Mouse (Mus musculus): ENCODE measurements at regions not wholly inside any gene's neighbourhood (a gene's known extent, or its start where the extent isn't known, plus 50 kb on each side); places are given as distances from the start of the nearest gene placed in this dataset.
"Not testable (repeated sequence)": the region's sequence is repeated elsewhere in the genome, so short reads cannot be mapped to it uniquely, and the experiment has no call there.

DNA sequence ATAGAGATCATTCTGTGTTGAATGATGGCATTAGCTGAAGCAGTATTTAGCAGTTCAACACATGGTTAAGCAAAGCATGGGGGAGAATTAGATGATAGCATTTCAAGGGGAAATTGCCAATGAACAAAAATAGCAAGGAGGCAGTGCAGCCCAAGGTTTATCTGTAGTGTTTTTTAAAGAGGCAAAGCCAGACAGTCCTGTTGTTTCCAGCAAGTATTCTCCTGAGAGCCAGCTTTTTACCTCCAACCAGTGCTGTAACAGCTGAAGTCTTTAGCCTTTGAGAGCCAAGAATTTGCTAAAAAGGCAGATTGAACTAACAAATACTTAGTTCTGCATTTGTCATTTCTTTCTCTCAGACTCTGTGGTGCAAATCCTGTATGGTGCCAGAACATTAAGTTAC is 305.1 kb upstream of the Arx start:
- no peak for DNase-seq

DNA sequence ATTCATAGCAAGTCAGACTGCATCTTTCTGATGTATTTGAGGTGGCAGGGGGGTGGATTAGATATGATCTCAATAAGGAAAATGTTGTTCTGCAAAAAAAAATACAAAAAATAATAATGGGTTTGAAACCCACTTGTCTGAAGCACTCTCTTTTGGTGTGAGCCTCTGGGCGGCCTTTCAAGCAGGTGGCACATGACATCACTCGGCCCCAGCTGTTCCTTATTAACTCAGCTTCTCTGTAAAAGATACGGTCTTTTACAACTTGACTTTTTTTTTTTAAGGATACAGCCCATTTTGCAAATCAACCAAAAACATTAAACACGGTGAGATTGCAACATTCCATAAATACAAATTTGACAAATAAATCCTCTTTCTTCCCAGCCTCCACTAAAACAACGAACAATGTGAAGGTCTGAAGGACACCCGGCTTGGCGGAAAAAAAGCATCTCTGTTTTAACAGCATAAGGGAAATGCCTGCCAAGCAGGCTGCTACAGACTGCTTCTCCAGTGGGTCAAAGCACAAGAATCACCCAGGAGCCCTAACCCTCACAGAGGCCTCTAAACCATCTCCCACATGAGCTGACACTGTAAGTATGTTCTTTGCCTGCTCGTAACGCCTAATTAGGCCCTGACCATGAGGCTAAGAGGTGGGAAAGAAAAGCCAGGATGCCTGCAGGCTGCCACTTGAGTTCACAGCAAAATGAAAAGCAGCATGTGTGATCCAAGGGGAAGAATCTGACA is 283.8 kb upstream of the Arx start:
- no peak for DNase-seq

DNA sequence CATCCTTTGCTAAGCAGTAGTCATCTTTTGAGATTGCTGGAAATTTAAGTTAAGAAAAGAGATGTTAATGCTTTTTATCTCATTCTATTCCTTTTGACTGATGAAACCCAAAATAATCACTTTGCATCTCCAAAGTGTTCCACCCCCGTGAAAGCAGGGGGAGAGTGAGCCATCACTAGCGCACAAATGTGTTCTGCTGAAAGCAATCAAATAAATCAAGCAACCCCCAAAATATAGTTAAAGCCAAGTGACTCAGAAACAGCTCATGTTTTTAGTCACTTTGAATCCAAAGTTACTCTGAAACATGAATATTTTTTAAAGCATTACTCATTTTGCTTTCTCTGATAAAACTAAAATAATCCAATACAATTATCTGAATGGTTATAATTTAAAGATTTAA is 279.6 kb upstream of the Arx start:
- DNase-seq, result no peak

DNA sequence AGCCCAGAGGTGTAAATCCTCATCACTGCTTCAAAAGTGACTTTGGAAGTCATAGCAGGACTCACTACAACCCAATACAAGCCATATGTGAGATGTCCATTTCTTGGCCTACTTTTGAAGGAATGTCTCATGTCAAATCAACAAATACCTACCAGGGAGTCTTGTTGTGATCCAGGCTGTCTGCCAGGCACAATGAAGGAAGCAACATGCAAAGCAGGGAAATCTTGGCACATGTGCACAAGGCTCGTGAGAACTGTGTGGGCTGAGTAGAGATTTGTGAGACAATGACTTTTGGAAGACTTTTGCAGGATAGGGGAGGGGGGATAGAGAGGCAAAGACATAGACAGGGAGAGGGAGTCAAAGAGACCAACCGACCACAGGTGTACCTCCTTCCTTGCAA is 274.7 kb upstream of the Arx start:
- DNase-seq, result no peak

DNA sequence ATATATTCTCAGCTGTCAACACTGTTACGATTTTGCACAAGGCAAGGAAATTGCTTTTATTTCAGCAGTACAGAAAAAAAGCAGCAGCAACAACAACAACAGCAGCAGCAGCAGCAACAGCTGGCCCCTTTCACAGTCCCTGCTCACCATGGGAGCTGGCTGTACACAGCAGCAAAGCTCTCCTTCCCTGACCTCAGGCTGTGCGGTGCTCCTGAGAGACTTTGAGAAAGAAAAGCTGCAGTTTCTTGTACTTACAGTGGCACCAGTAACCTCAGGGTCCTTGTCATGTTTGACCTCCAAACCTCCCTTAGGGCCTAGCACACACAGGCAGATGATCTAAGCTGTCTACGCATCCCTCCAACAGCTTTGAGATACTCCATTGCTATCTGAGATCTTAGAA is 269.9 kb upstream of the Arx start:
- DNase-seq, result no peak

DNA sequence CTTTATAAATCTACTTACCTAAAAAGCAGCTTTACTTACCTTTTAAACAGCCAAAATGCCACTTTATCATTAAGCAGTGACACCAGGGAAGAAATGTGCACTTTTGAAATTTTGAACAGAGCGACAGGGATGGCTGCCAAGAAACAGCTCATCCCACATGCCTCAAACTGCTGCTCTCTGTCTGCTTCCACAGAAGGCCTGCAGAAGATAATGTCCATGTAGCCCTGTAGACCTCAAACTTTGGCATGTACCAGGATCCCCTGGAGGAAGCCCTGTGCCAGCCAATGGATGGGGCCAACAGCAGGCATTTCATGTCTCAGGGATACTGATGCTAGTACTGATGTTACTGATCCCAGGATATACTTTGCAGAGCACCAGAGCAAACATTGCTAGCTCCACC is 245.1 kb upstream of the Arx start:
- no peak for DNase-seq

DNA sequence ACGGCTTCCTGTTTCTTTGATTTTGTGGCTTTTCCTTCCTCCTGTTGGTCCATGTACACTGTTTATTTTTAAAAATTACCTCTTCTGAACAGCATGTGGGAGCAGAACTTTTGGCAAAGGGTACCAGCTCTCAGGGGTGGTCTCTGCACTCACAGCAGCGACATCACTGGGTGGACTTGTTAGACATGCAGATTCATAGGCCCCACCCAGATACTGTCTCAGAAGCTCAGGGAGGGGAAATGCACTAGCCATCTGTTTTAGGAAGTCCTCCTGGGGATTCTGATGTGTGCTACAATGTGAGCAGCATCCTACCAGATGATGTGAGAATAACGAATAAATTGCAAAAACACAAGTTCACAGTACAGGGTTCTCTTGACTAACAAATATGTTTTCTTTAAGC is 243.5 kb upstream of the Arx start:
- DNase-seq, result no peak

DNA sequence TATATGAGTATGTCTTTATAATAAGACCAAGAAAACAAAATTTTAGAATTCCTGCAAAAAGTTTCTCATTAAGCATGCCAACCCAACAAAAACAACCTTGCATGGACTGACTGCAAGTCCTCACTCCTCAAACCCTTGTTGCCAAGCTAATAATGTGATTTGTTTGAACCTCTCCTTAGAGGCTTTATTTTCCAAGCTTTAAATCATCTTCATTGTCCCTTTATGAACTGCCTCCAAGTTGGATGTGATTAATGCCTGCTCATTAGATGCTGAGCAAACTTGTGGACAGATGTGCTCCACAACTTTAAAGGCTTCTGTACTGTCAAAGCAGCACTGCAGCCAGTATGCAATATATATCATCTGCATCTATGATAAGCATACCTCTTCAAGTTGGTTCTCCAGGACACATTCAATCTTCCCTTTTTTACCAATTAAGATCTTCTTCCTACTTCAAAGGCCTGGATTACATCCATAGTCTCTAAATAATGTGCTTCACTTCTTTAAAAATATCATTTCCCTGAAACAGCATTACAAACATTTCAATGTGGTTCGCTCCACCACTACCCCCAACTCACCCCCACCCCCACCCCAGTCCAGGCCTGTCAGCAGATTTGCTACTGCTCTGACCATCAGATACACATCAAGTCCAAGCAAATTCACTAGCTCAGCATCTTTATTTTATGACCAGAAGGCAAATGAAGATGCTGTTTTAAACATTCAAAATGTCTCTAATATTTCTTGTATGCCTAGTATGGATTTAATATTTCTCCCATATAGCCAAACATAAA is 237.1 kb upstream of the Arx start:
- DNase-seq, result no peak

DNA sequence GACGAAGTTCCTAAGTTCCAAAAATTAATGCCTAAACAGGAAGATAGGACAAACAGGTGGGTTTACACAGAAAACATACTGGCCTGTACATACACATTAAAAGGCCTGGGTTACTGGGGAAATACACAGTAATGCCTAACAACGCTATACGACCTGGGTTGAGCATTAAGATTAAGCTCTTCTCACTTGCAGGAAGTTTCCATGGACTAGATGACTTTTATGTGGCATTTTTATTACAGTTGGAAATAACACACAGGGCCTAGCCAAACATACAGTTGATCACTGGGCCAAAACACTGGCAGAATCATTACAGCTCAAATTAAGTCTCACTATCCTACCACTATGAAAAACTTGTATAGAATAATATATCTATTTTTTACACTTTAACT is 236.5 kb upstream of the Arx start:
- no peak for DNase-seq

DNA sequence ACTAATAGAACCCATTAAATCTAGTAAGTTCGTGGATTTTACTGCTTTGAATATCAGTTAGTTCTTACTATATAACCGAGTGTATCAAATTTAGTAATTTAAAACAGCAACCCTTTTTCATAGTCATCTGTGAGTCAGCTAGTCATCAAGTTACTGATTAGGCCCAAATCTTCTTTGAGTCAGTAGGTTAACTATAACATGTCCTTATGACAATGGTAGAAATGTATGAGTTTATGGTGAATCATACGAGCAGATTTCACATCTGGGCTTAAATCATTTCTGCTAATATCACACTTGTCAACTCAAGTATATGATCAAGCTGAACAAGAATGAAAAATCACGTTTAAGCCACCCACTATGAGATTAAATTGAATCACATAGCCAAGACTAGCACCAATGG is 226.7 kb upstream of the Arx start:
- no peak for DNase-seq

DNA sequence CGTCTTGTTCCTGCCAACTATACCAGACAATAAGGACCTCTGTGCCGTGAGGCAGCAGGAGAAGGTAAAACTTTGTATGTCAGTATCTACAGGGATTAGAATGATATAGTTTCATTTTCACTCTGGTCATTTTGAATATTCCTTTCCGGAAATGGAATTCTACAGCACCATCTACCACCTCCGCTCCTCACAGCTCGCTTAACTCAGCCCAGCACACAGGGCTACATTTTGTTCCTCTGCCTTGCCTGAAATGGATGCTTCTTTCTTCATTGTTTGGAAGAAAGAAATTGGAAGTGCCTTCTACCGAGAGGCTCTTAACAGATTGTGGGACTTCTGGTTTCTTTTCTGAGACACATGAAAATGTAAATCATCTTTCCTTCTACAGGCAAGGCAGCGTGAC is 217.4 kb upstream of the Arx start:
- no peak for DNase-seq

DNA sequence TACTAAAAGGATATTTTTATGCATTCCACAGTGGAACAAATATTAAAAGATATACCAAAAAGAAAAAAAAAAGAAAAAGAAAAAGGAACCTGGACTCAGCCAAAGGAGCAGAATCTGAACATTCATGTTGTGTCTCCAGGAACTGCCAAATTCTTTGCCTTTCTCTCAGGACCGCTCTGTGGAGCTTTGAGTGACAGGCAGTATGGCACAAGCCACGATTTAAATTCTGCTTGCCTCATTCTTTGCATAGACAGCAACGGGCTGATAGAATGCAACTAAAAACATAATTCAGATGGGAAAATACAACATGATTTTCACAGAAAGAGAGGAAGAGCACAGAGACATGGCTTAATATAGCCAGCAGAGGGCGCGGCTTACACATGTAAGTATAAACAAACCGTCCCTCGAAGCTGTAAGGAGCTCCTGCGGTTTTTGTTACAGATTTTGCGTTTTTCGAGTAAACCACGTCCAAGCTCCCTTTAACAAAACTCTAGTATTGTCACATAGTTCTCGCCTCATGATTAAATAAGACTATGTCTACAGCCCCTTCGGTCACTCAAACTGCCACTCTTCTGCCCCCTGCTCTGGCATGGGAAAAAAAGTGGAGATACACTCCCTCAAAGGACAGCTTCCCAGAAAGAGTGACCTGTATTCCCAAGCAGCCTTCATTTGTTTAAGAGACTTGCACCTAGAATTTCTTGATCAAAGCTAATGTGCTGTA is 216.5 kb upstream of the Arx start:
- peak; percentile 6 for DNase-seq

DNA sequence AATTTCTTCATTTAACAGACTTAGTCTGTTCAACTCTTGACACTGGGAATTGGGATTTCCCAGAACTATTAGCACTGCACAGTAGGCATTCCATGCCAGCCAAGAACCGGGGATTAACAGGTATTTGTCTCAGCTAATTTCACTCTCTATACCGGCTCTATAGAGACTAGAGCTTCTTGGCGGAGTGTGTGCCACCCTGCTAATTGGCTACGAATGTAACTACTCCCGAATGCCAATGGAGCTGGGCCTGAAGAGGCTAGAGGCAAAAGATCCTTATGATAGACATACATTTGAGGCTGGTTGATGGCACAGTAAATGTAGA is 216.0 kb upstream of the Arx start:
- DNase-seq, result no peak

DNA sequence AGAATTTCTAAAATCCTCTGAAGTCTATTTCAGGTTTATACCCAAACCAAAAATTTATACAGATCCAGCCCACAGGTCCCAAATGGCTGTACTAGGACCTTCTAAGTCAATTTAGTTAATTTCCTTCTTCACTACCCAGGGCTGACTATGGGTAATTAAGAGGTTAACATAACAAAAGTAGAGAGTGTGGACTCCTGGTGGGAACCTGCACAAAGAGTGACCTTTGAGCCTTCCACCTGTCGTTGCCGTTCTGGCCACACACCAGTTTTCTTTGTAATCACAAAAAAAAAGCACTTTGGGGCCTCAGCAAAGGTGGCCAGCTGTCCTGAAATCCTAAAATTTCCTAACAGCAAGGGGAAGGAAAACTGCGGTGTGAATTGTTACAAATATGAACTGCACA is 197.3 kb upstream of the Arx start:
- DNase-seq, result no peak

DNA sequence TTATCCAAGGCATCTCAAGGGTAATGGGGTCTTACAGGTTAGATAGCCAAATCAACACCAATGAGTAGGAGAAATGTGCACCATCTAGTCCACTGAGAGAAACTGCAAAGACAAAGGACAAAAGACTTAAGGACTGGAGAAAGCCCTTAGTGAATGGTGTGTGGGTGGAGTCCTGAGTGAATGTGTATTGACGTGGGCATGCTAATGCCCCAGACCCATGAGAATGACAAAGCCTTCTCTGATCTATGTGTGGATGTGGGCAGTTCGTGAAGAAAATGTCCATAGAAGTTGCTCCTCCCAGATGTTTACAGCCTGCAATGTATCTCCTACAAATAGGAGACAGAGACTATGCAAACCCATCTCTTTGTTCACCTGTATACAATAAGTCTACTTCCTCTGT is 188.7 kb upstream of the Arx start:
- no peak for DNase-seq

DNA sequence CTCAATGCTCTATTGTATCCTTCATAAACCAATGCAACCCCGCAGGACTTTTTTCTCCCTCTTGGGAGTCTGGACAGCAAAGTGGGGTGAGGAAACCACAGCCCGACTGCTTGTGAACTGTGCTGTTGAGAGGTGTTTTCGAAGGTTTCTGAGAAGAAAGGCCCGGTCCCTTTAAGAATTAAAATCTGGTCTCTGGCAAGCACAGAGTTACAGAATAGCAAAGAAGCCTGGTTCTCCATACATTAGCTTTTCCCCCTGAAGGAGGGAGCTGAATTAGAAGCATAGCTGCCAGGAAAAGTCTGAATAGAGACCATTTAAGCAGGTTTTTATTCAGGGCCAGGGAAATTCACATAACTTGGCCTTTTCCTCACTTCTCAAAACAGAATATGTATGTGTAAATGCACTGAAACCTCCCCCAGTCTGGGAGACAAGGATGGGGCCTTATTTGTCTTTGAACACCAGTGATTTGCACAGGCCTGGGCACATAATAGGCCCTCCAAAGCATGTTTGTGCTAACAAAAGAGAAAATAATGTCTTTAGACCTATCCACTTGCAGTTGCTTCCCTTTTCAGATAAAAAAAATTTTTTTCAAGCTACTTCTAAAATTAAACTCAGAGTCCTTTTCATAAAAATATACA is 178.2 kb upstream of the Arx start:
- no peak for DNase-seq

DNA sequence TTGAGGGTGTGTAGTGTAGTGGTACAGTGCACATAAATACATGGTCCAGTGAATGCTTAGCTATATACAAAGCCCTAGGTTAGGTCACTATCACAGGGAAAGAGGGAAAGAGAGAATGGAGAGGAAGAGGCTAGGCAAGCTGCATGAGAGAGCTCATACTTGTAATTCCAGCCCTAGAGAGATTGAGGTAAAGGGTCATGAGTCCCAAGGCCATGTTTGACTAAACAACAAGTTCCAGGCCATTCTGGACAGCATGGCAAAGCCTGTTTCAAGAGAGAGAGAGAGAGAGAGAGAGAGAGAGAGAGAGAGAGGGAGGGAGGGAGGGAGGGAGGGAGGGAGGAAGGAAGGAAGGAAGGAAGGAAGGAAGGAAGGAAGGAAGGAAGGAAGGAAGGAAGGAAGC is 131.9 kb upstream of the Arx start:
- not testable (repeated sequence) for DNase-seq

DNA sequence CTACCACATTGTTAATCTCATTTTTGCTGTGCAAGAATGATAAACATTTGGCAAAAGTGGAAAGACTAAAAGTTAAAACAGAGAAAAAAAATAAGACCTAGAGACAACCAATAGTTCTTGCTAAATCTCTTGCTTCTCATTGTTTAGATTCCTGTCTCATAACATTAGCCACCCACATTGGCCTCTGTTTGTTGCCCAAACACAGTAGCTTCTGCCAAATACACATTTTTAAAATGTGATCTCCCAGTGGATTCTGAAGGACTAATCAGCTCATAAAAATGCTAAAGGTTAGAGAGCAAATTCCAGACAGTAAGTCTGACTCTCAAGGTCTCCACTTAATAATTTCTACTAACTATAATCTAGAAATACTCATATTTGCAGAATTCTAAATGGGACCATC is 127.1 kb upstream of the Arx start:
- no peak for DNase-seq

DNA sequence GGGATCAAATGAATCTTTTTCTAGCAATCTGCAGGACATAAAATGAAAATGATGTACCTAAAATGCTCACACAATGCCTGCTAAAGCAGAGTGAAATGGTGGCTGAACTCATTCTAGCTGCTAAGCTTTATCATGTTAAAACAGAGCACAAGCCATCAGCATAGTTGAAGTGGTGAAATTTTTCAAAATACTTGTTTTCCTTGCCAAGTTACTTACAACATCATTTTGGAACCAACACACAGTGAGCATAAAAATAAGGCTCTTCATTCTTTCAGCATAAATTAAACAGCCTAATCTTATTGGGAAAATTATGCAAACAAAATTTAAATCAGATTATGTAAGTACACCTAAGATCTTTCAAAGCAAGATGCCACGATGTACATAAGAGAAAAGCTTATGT is 125.3 kb upstream of the Arx start:
- no peak for DNase-seq

Measured in thymus, postnatal 25 days (tissue).